Mouse (Mus musculus): ENCODE results near the gene Eif4g3. TPM values are rescaled to one million over a fixed set of nuclear protein-coding genes. Genes with fewer than 3 reads are reported as not detected.

Gene Eif4g3
- total and polyA plus RNA-seq, 3 experiments = 22.8 to 63.7 TPM; not detected in 1

- Histone ChIP-seq H3K9ac (ENCODE audit: control insufficient read depth, low read depth, low read length, poor library complexity, severe bottlenecking) (no peak overlapping the region), H3K27ac (ENCODE audit: control insufficient read depth, low read depth, low read length) (no peak overlapping the region), H3K4me3 (ENCODE audit: control insufficient read depth in 1 of 2, insufficient read depth in 1 of 2, low read depth in 2 of 2, low read length in 2 of 2) (no peak overlapping the region), H3K4me1 (ENCODE audit: control insufficient read depth in 1 of 2, insufficient read depth in 2 of 2, low read length in 2 of 2) (peaks cover 5% of the 10 kb centered on the region in 2 experiments; a peak in 3 of 4 replicates), H3K36me3 (ENCODE audit: control insufficient read depth in 1 of 2, insufficient read depth in 2 of 2, low read length in 2 of 2) (peaks cover 7 to 16% of the 10 kb centered on the region in 2 experiments), H3K27me3 (ENCODE audit: control insufficient read depth in 1 of 2, insufficient read depth in 2 of 2, low read length in 2 of 2) (no peaks in the 10 kb centered on the region), H3K9me3 (replicated peaks; ENCODE audit: insufficient read depth, low read length) (no peaks in the 10 kb centered on the region), H3K79me2 (ENCODE audit: control insufficient read depth, insufficient read depth, low read length, poor library complexity) (no peaks in the 10 kb centered on the region)
- DNase-seq (ENCODE audit: low read depth, low spot score) = no peak
- TF ChIP-seq SIN3A (IDR thresholded peaks at IDR 0.05; ENCODE audit: low read length) (no peak), KAT2A (conservative IDR thresholded peaks at IDR 0.05; ENCODE audit: low read depth, low read length) (no peak), EP300 (IDR thresholded peaks at IDR 0.05; ENCODE audit: low read depth in 1 of 2, low read length in 2 of 2) (no peak), RCOR1 (IDR thresholded peaks at IDR 0.05; ENCODE audit: low read depth, low read length) (no peak), GABPA (IDR thresholded peaks at IDR 0.05; ENCODE audit: low read depth, low read length) (no peak), MAZ (IDR thresholded peaks at IDR 0.05; ENCODE audit: low read depth, low read length) (no peak)
Observed at GRCm38 (mm10) chr4:138064882-138065592, 72.2 kb downstream of the Eif4g3 start.

- H3K9ac ChIP-seq (ENCODE audit: control insufficient read depth, low read depth, low read length, poor library complexity, severe bottlenecking) = no peak overlapping the region
- no peak overlapping the region for H3K4me3 ChIP-seq (ENCODE audit: control insufficient read depth in 1 of 2, insufficient read depth in 1 of 2, low read depth in 2 of 2, low read length in 2 of 2)
- H3K36me3 ChIP-seq (ENCODE audit: control insufficient read depth in 1 of 2, insufficient read depth in 2 of 2, low read length in 2 of 2) = peaks cover 7 to 16% of the 10 kb centered on the region in 2 experiments
- peaks cover 5% of the 10 kb centered on the region in 2 experiments; a peak in 3 of 4 replicates for H3K4me1 ChIP-seq (ENCODE audit: control insufficient read depth in 1 of 2, insufficient read depth in 2 of 2, low read length in 2 of 2)
- TF ChIP-seq POLR2AphosphoS2 (IDR thresholded peaks at IDR 0.05; ENCODE audit: low read length) (no peak), ZNF384 (IDR thresholded peaks at IDR 0.05; ENCODE audit: low read depth, low read length) (no peak)
- H3K79me2 ChIP-seq (ENCODE audit: control insufficient read depth, insufficient read depth, low read length, poor library complexity) = no peaks in the 10 kb centered on the region
- H3K27me3 ChIP-seq (ENCODE audit: control insufficient read depth in 1 of 2, insufficient read depth in 2 of 2, low read length in 2 of 2) = no peaks in the 10 kb centered on the region
- H3K27ac ChIP-seq (ENCODE audit: control insufficient read depth, low read depth, low read length) = no peak overlapping the region
- H3K9me3 ChIP-seq (replicated peaks; ENCODE audit: insufficient read depth, low read length) = no peaks in the 10 kb centered on the region
- no peak for DNase-seq (ENCODE audit: low read depth, low spot score)
Observed at GRCm38 (mm10) chr4:138065593-138066169, 72.9 kb downstream of the Eif4g3 start.

- no peak overlapping the region for H3K27ac ChIP-seq (ENCODE audit: control insufficient read depth, low read depth, low read length)
- no peak for DNase-seq (ENCODE audit: low read depth, low spot score)
- H3K9ac ChIP-seq (ENCODE audit: control insufficient read depth, low read depth, low read length, poor library complexity, severe bottlenecking) = no peak overlapping the region
- no peak overlapping the region for H3K4me3 ChIP-seq (ENCODE audit: control insufficient read depth in 1 of 2, insufficient read depth in 1 of 2, low read depth in 2 of 2, low read length in 2 of 2)
- no peaks in the 10 kb centered on the region for H3K27me3 ChIP-seq (ENCODE audit: control insufficient read depth in 1 of 2, insufficient read depth in 2 of 2, low read length in 2 of 2)
- no peaks in the 10 kb centered on the region for H3K9me3 ChIP-seq (replicated peaks; ENCODE audit: insufficient read depth, low read length)
- H3K79me2 ChIP-seq (ENCODE audit: control insufficient read depth, insufficient read depth, low read length, poor library complexity) = no peaks in the 10 kb centered on the region
- peaks cover 7 to 14% of the 10 kb centered on the region in 2 experiments for H3K36me3 ChIP-seq (ENCODE audit: control insufficient read depth in 1 of 2, insufficient read depth in 2 of 2, low read length in 2 of 2)
- TF ChIP-seq MAFK (IDR thresholded peaks at IDR 0.05; ENCODE audit: borderline replicate concordance, low read depth, low read length) (no peak), POLR2A (IDR thresholded peaks at IDR 0.05; ENCODE audit: control insufficient read depth in 1 of 2, insufficient read depth in 1 of 2, low read depth in 1 of 2, low read length in 2 of 2, poor library complexity in 1 of 2) (no peak), GABPA (IDR thresholded peaks at IDR 0.05; ENCODE audit: low read depth, low read length) (no peak), UBTF (IDR thresholded peaks at IDR 0.05; ENCODE audit: borderline replicate concordance, insufficient read depth, low read depth, low read length) (no peak), GATA1 (IDR thresholded peaks at IDR 0.05; ENCODE audit: low read depth, low read length) (no peak), CHD1 (IDR thresholded peaks at IDR 0.05; ENCODE audit: low read depth, low read length) (no peak), EP300 (IDR thresholded peaks at IDR 0.05; ENCODE audit: low read depth in 1 of 2, low read length in 2 of 2) (no peak), SMC3 (IDR thresholded peaks at IDR 0.05; ENCODE audit: low read depth, low read length) (no peak), NELFE (IDR thresholded peaks at IDR 0.05; ENCODE audit: low read depth, low read length) (no peak), MAZ (IDR thresholded peaks at IDR 0.05; ENCODE audit: low read depth, low read length) (no peak), JUND (IDR thresholded peaks at IDR 0.05; ENCODE audit: low read depth, low read length) (no peak), ETS1 (IDR thresholded peaks at IDR 0.05; ENCODE audit: low read depth, low read length) (no peak), SIN3A (IDR thresholded peaks at IDR 0.05; ENCODE audit: low read length) (no peak), KAT2A (conservative IDR thresholded peaks at IDR 0.05; ENCODE audit: low read depth, low read length) (no peak), CTCF (IDR thresholded peaks at IDR 0.05 in 2 of 3, conservative IDR thresholded peaks at IDR 0.05 in 1 of 3; ENCODE audit: control insufficient read depth in 1 of 3, insufficient read depth in 1 of 3, low read depth in 2 of 3, low read length in 3 of 3, poor library complexity in 1 of 3, severe bottlenecking in 1 of 3) (no peak), POLR2AphosphoS5 (IDR thresholded peaks at IDR 0.05; ENCODE audit: borderline replicate concordance, low read depth, low read length) (no peak), HCFC1 (IDR thresholded peaks at IDR 0.05; ENCODE audit: low read depth, low read length) (no peak), BHLHE40 (IDR thresholded peaks at IDR 0.05; ENCODE audit: borderline replicate concordance, low read depth, low read length) (no peak), ZNF384 (IDR thresholded peaks at IDR 0.05; ENCODE audit: low read depth, low read length) (no peak)
- H3K4me1 ChIP-seq (ENCODE audit: control insufficient read depth in 1 of 2, insufficient read depth in 2 of 2, low read length in 2 of 2) = peaks cover 5% of the 10 kb centered on the region in 2 experiments; a peak in 3 of 4 replicates
Observed at GRCm38 (mm10) chr4:138066421-138066820, 73.6 kb downstream of the Eif4g3 start.
